Mouse (Mus musculus) kidney, adult 9 months (tissue): Measurements from ENCODE around the gene Nkd1.

Source experiments
- DNase-seq: peaks from one replicate; pipeline ENCODE4 v3.0.0; 2022

Nkd1 gene

GRCm38 (mm10) chr8:88578413-88579175 lies 57.4 kb downstream of the Nkd1 start:
- no peak for DNase-seq

GRCm38 (mm10) chr8:88579246-88579645 lies 58.1 kb downstream of the Nkd1 start:
- peak; percentile 68 for DNase-seq

- no peak for DNase-seq
These were observed 58.6 kb downstream of the Nkd1 start for GRCm38 (mm10) chr8:88579668-88580330.

- no peak for DNase-seq
These were observed 59.6 kb downstream of the Nkd1 start for GRCm38 (mm10) chr8:88580785-88581184.

GRCm38 (mm10) chr8:88583863-88584262 lies 62.7 kb downstream of the Nkd1 start:
- no peak for DNase-seq

- no peak for DNase-seq
These were observed 67.2 kb downstream of the Nkd1 start for GRCm38 (mm10) chr8:88588205-88588889.

GRCm38 (mm10) chr8:88590226-88590625 lies 69.1 kb downstream of the Nkd1 start:
- no peak for DNase-seq

- DNase-seq: no peak
These were observed 72.8 kb downstream of the Nkd1 start for GRCm38 (mm10) chr8:88593947-88594346.

GRCm38 (mm10) chr8:88596042-88596441 lies 74.9 kb downstream of the Nkd1 start:
- DNase-seq: no peak

- no peak for DNase-seq
These were observed 77.4 kb downstream of the Nkd1 start for GRCm38 (mm10) chr8:88598578-88598977.

GRCm38 (mm10) chr8:88599491-88599890 lies 78.3 kb downstream of the Nkd1 start:
- DNase-seq: no peak

- DNase-seq: no peak
These were observed 82.4 kb downstream of the Nkd1 start for GRCm38 (mm10) chr8:88603446-88603989.

- DNase-seq: peak; percentile 13
These were observed 83.2 kb downstream of the Nkd1 start for GRCm38 (mm10) chr8:88604065-88605038.

- no peak for DNase-seq
These were observed 84.3 kb downstream of the Nkd1 start for GRCm38 (mm10) chr8:88605361-88606040.

GRCm38 (mm10) chr8:88609036-88609435 lies 87.9 kb downstream of the Nkd1 start:
- DNase-seq: no peak

- no peak for DNase-seq
These were observed 89.1 kb downstream of the Nkd1 start for GRCm38 (mm10) chr8:88610271-88610670.

GRCm38 (mm10) chr8:88614981-88615380 lies 93.8 kb downstream of the Nkd1 start:
- DNase-seq: no peak

GRCm38 (mm10) chr8:88618612-88619011 lies 97.5 kb downstream of the Nkd1 start:
- DNase-seq: no peak

- no peak for DNase-seq
These were observed 98.4 kb downstream of the Nkd1 start for GRCm38 (mm10) chr8:88619513-88619912.

GRCm38 (mm10) chr8:88620931-88621330 lies 99.8 kb downstream of the Nkd1 start:
- DNase-seq: no peak

- peak; percentile 78 for DNase-seq
These were observed 100.3 kb downstream of the Nkd1 start for GRCm38 (mm10) chr8:88621408-88621807.

- no peak for DNase-seq
These were observed 102.2 kb downstream of the Nkd1 start for GRCm38 (mm10) chr8:88623351-88623750.
